Mouse (Mus musculus): Measurements from ENCODE around the gene Prkca. TPM values are rescaled to one million over a fixed set of nuclear protein-coding genes. Genes with fewer than 3 reads are reported as not detected.

Prkca gene
- polyA plus RNA-seq, 2 experiments, result 2.5 to 3.8 TPM

- Histone ChIP-seq H3K4me2 (ENCODE audit: low read depth) (no peak overlapping the region), H3K4me1 (replicated peaks; ENCODE audit: control insufficient read depth in 2 of 2, insufficient read depth in 2 of 2, low read length in 1 of 2) (no peaks in the 10 kb centered on the region), H3K27ac (no peak overlapping the region), H3K9me3 (ENCODE audit: control insufficient read depth, low read length) (no peaks in the 10 kb centered on the region), H3K36me3 (replicated peaks; ENCODE audit: control insufficient read depth, insufficient read depth, low read depth) (no peaks in the 10 kb centered on the region), H3K27me3 (ENCODE audit: control insufficient read depth, insufficient read depth, low read length) (no peaks in the 10 kb centered on the region), H3K4me3 (ENCODE audit: insufficient read depth in 1 of 2, low read depth in 2 of 2, low read length in 2 of 2) (no peak overlapping the region), H3K9ac (replicated peaks) (no peak overlapping the region)
- TF ChIP-seq CTCF (IDR thresholded peaks at IDR 0.05; ENCODE audit: low read depth) (no peak), EP300 (IDR thresholded peaks at IDR 0.05; ENCODE audit: low read depth) (no peak)
- WGBS (ENCODE audit: insufficient replicate concordance), result 44% methylated on average over 5 of the region's 5 CpGs
- DNase-seq (ENCODE audit: low read depth in 3 of 3, low spot score in 3 of 3) (no peak), ATAC-seq (ENCODE audit: insufficient read depth) (no peak)
Observed at GRCm38 (mm10) chr11:108178802-108179201, 164.9 kb downstream of the Prkca start.

- no peak for TF ChIP-seq EP300 (IDR thresholded peaks at IDR 0.05; ENCODE audit: low read depth)
- TF ChIP-seq CTCF (IDR thresholded peaks at IDR 0.05; ENCODE audit: low read depth), result no peak
- DNase-seq (ENCODE audit: low read depth in 3 of 3, low spot score in 3 of 3) (no peak), ATAC-seq (ENCODE audit: insufficient read depth) (no peak)
- Histone ChIP-seq H3K9me3 (ENCODE audit: control insufficient read depth, low read length) (no peaks in the 10 kb centered on the region), H3K9ac (replicated peaks) (no peak overlapping the region), H3K27me3 (ENCODE audit: control insufficient read depth, insufficient read depth, low read length) (no peaks in the 10 kb centered on the region), H3K36me3 (replicated peaks; ENCODE audit: control insufficient read depth, insufficient read depth, low read depth) (no peaks in the 10 kb centered on the region), H3K27ac (no peak overlapping the region), H3K4me1 (replicated peaks; ENCODE audit: control insufficient read depth in 2 of 2, insufficient read depth in 2 of 2, low read length in 1 of 2) (no peaks in the 10 kb centered on the region), H3K4me2 (ENCODE audit: low read depth) (no peak overlapping the region), H3K4me3 (ENCODE audit: insufficient read depth in 1 of 2, low read depth in 2 of 2, low read length in 2 of 2) (no peak overlapping the region)
- 82% methylated on average over 3 of the region's 3 CpGs for WGBS (ENCODE audit: insufficient replicate concordance)
Observed at GRCm38 (mm10) chr11:108178258-108178657, 165.5 kb downstream of the Prkca start.

- no peak overlapping the region for H3K4me3 ChIP-seq (ENCODE audit: insufficient read depth in 1 of 2, low read depth in 2 of 2, low read length in 2 of 2)
- H3K4me2 ChIP-seq (ENCODE audit: low read depth), result no peak overlapping the region
- no peaks in the 10 kb centered on the region for H3K27me3 ChIP-seq (ENCODE audit: control insufficient read depth, insufficient read depth, low read length)
- DNase-seq (ENCODE audit: low read depth in 3 of 3, low spot score in 3 of 3) (no peak), ATAC-seq (ENCODE audit: insufficient read depth) (no peak)
- H3K9ac ChIP-seq (replicated peaks), result no peak overlapping the region
- no peaks in the 10 kb centered on the region for H3K9me3 ChIP-seq (ENCODE audit: control insufficient read depth, low read length)
- H3K36me3 ChIP-seq (replicated peaks; ENCODE audit: control insufficient read depth, insufficient read depth, low read depth), result no peaks in the 10 kb centered on the region
- no peak overlapping the region for H3K27ac ChIP-seq
- WGBS (ENCODE audit: insufficient replicate concordance), result 69% methylated on average over 5 of the region's 5 CpGs
- no peak for TF ChIP-seq CTCF (IDR thresholded peaks at IDR 0.05; ENCODE audit: low read depth)
- TF ChIP-seq EP300 (IDR thresholded peaks at IDR 0.05; ENCODE audit: low read depth), result no peak
- no peaks in the 10 kb centered on the region for H3K4me1 ChIP-seq (replicated peaks; ENCODE audit: control insufficient read depth in 2 of 2, insufficient read depth in 2 of 2, low read length in 1 of 2)
Observed at GRCm38 (mm10) chr11:108176715-108177114, 167.0 kb downstream of the Prkca start.

GRCm38 (mm10) chr11:108171917-108172316 lies 171.8 kb downstream of the Prkca start:
- Histone ChIP-seq H3K4me2 (ENCODE audit: low read depth) (no peak overlapping the region), H3K27ac (no peak overlapping the region), H3K9ac (replicated peaks) (no peak overlapping the region), H3K27me3 (ENCODE audit: control insufficient read depth, insufficient read depth, low read length) (no peaks in the 10 kb centered on the region), H3K36me3 (replicated peaks; ENCODE audit: control insufficient read depth, insufficient read depth, low read depth) (no peaks in the 10 kb centered on the region), H3K9me3 (ENCODE audit: control insufficient read depth, low read length) (no peaks in the 10 kb centered on the region), H3K4me3 (ENCODE audit: insufficient read depth in 1 of 2, low read depth in 2 of 2, low read length in 2 of 2) (no peak overlapping the region), H3K4me1 (replicated peaks; ENCODE audit: control insufficient read depth in 2 of 2, insufficient read depth in 2 of 2, low read length in 1 of 2) (no peaks in the 10 kb centered on the region)
- TF ChIP-seq CTCF (IDR thresholded peaks at IDR 0.05; ENCODE audit: low read depth) (no peak), EP300 (IDR thresholded peaks at IDR 0.05; ENCODE audit: low read depth) (no peak)
- WGBS (ENCODE audit: insufficient replicate concordance), result 73% methylated on average over 5 of the region's 5 CpGs
- ATAC-seq (ENCODE audit: insufficient read depth) (no peak), DNase-seq (ENCODE audit: low read depth in 3 of 3, low spot score in 3 of 3) (no peak)

DNA sequence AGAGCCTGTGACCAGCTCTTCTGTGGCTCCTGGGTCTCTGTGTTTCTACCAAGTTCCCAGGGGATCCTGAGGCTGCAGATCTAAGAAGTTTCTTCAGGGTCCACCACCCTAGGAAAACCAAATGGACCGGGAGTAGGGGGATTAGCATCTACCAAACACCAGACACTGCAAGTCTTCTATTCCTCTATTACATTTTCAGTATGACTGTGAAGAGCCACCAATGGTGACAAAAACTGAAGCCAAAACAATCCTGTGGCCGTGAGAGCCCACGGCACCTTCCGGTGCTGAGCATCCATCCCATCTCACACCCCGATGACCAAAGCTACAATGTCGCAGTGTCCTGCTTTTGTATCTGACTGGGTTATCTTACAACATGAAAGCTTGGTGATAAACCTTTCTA lies 172.5 kb downstream of the Prkca start:
- Histone ChIP-seq H3K4me2 (ENCODE audit: low read depth) (no peak overlapping the region), H3K9me3 (ENCODE audit: control insufficient read depth, low read length) (no peaks in the 10 kb centered on the region), H3K4me1 (replicated peaks; ENCODE audit: control insufficient read depth in 2 of 2, insufficient read depth in 2 of 2, low read length in 1 of 2) (no peaks in the 10 kb centered on the region), H3K4me3 (ENCODE audit: insufficient read depth in 1 of 2, low read depth in 2 of 2, low read length in 2 of 2) (no peak overlapping the region), H3K27me3 (ENCODE audit: control insufficient read depth, insufficient read depth, low read length) (no peaks in the 10 kb centered on the region), H3K9ac (replicated peaks) (no peak overlapping the region), H3K36me3 (replicated peaks; ENCODE audit: control insufficient read depth, insufficient read depth, low read depth) (no peaks in the 10 kb centered on the region), H3K27ac (no peak overlapping the region)
- 75% methylated on average over 6 of the region's 6 CpGs for WGBS (ENCODE audit: insufficient replicate concordance)
- ATAC-seq (ENCODE audit: insufficient read depth) (no peak), DNase-seq (ENCODE audit: low read depth in 3 of 3, low spot score in 3 of 3) (no peak)
- no peak for TF ChIP-seq EP300 (IDR thresholded peaks at IDR 0.05; ENCODE audit: low read depth)
- no peak for TF ChIP-seq CTCF (IDR thresholded peaks at IDR 0.05; ENCODE audit: low read depth)
